Mouse (Mus musculus) liver, embryonic 13.5 days (tissue): ENCODE results near the gene Pum1. TPM values are rescaled to one million over a fixed set of nuclear protein-coding genes. Genes with fewer than 3 reads are reported as not detected.
"Not testable (repeated sequence)": the region's sequence is repeated elsewhere in the genome, so short reads cannot be mapped to it uniquely, and the experiment has no call there.

Experiments
- ATAC-seq: fragments of 200-750 bp; cut with Nextera tagmentation; 2 replicates; pipeline ENCODE4 v1.8.0; 2017; ENCODE audit warnings: low read depth, mild to moderate bottlenecking, moderate number of reproducible peaks, moderate library complexity
- DNase-seq: peaks from one replicate; pipeline ENCODE4 v3.0.0; 2022
- H3K27ac ChIP-seq: fragments of 300-500 bp; sonication (generic); 2 replicates; pipeline ENCODE4 v1.5.1; 2015; ENCODE audit warnings: moderate library complexity, mild to moderate bottlenecking, inconsistent platforms
- H3K27me3 ChIP-seq: fragments of 300-500 bp; sonication (generic); 2 replicates; pipeline ENCODE4 v1.6.1; 2015; ENCODE audit warnings: mild to moderate bottlenecking, inconsistent platforms
- H3K36me3 ChIP-seq: fragments of 300-500 bp; sonication (generic); 2 replicates; pipeline ENCODE4 v1.6.1; 2015; ENCODE audit warnings: mild to moderate bottlenecking, inconsistent platforms
- H3K4me1 ChIP-seq: fragments of 300-500 bp; sonication (generic); replicated peaks from 2 replicates; pipeline ENCODE4 v1.6.1; 2015; ENCODE audit warnings: inconsistent platforms
- H3K4me2 ChIP-seq: fragments of 300-500 bp; sonication (generic); 2 replicates; pipeline ENCODE4 v1.6.1; 2015; ENCODE audit warnings: inconsistent platforms, mild to moderate bottlenecking, moderate library complexity
- H3K4me3 ChIP-seq: fragments of 300-500 bp; sonication (generic); replicated peaks from 2 replicates; pipeline ENCODE4 v1.5.1; 2015; ENCODE audit warnings: mild to moderate bottlenecking, inconsistent platforms
- H3K9ac ChIP-seq: fragments of 300-500 bp; sonication (generic); 2 replicates; pipeline ENCODE4 v1.6.1; 2015; ENCODE audit warnings: mild to moderate bottlenecking, inconsistent platforms
- H3K9me3 ChIP-seq: fragments of 300-500 bp; sonication (generic); replicated peaks from 2 replicates; pipeline ENCODE4 v1.6.1; 2016; ENCODE audit warnings: inconsistent platforms
- WGBS: fragments of 180-500 bp; shearing (Covaris S2); methylation state at CpG from one replicate; pipeline ENCODE4 v1.1.7; 2015; ENCODE audit not compliant: insufficient replicate concordance; 5-methylcytosine and 5-hydroxymethylcytosine counted together
- polyA plus RNA-seq: library from polyadenylated mRNA; unstranded; fragments of >200 nt; fragmentation: Nextera tagmentation; extraction: Ambion mirVana; gene quantifications from 2 replicates; pipeline ENCODE4 v1.2.1, GENCODE M21; 2015

Pum1 gene
- 29.7 and 36.1 TPM in 2 replicates for polyA plus RNA-seq

GRCm38 (mm10) chr4:130662979-130663725 is at the start of gene Pum1:
Gene Pum1 (plus strand): TSS chr4:130663321.
- H3K9me3 ChIP-seq, result no peaks in the 10 kb centered on the region
- H3K36me3 ChIP-seq, result peaks cover 3% of the 10 kb centered on the region; the same call in 1 of the 2 replicates
- H3K4me1 ChIP-seq, result peaks cover 76% of the 10 kb centered on the region
- peak within 1 kb of the TSS; percentile 98 for H3K4me3 ChIP-seq
- peak within 1 kb of the TSS; percentile 95 for H3K27ac ChIP-seq
- peak within 1 kb of the TSS; percentile 99 for H3K9ac ChIP-seq
- ATAC-seq (peak; percentile 89), DNase-seq (peak; percentile 86)
- under 1% methylated on average over 87 of the region's 90 CpGs for WGBS
- H3K4me2 ChIP-seq, result peak within 1 kb of the TSS; percentile 72
- no peaks in the 10 kb centered on the region for H3K27me3 ChIP-seq

GRCm38 (mm10) chr4:130629391-130629790 is 33.7 kb upstream of the Pum1 start:
- Histone ChIP-seq H3K9me3 (no peaks in the 10 kb centered on the region), H3K36me3 (no peaks in the 10 kb centered on the region), H3K4me3 (no peak overlapping the region), H3K4me2 (peak overlapping the region; percentile 2; the same call in 1 of the 2 replicates), H3K27ac (no peak overlapping the region), H3K9ac (no peak overlapping the region), H3K27me3 (no peaks in the 10 kb centered on the region), H3K4me1 (0 out of 2 replicates have a peak, but pooled peaks cover 2% of the 10 kb centered on the region)
- ATAC-seq (peak; percentile 55; the same call in 1 of the 2 replicates), DNase-seq (no peak)
- WGBS, result 9% methylated on average over 4 of the region's 4 CpGs

GRCm38 (mm10) chr4:130630232-130630847 is 32.8 kb upstream of the Pum1 start:
- 57% methylated on average over 3 of the region's 3 CpGs for WGBS
- H3K9ac ChIP-seq, result no peak overlapping the region
- H3K4me1 ChIP-seq, result 0 out of 2 replicates have a peak, but pooled peaks cover 2% of the 10 kb centered on the region
- no peaks in the 10 kb centered on the region for H3K27me3 ChIP-seq
- no peak for ATAC-seq
- no peaks in the 10 kb centered on the region for H3K9me3 ChIP-seq
- DNase-seq, result no peak
- no peak overlapping the region for H3K4me2 ChIP-seq
- no peaks in the 10 kb centered on the region for H3K36me3 ChIP-seq
- no peak overlapping the region for H3K27ac ChIP-seq
- H3K4me3 ChIP-seq, result no peak overlapping the region

- WGBS, result 60% methylated on average over 3 of the region's 3 CpGs
- ATAC-seq, result not testable (repeated sequence)
Observed at GRCm38 (mm10) chr4:130635076-130635475, 28.0 kb upstream of the Pum1 start.

GRCm38 (mm10) chr4:130636761-130637160 is 26.4 kb upstream of the Pum1 start:
- Histone ChIP-seq H3K4me2 (no peak overlapping the region), H3K27me3 (no peaks in the 10 kb centered on the region), H3K36me3 (no peaks in the 10 kb centered on the region), H3K27ac (no peak overlapping the region), H3K9me3 (no peaks in the 10 kb centered on the region), H3K4me1 (peaks cover 3% of the 10 kb centered on the region; the same call in 1 of the 2 replicates), H3K4me3 (no peak overlapping the region), H3K9ac (no peak overlapping the region)
- DNase-seq, result no peak
- WGBS, result 56% methylated on average over 3 of the region's 3 CpGs
- no peak for ATAC-seq

More at GRCm38 (mm10) chr4:130635076-130635475, 28.0 kb upstream of the Pum1 start:
- H3K27ac ChIP-seq, H3K9ac ChIP-seq, H3K4me1 ChIP-seq, DNase-seq, H3K4me2 ChIP-seq, H3K36me3 ChIP-seq, H3K9me3 ChIP-seq, H3K4me3 ChIP-seq, H3K27me3 ChIP-seq: not testable (repeated sequence)

- Histone ChIP-seq H3K27me3 (no peaks in the 10 kb centered on the region), H3K9me3 (no peaks in the 10 kb centered on the region), H3K4me3 (no peak overlapping the region), H3K9ac (no peak overlapping the region), H3K4me1 (peaks cover 3% of the 10 kb centered on the region; the same call in 1 of the 2 replicates), H3K4me2 (no peak overlapping the region), H3K36me3 (no peaks in the 10 kb centered on the region), H3K27ac (no peak overlapping the region)
- ATAC-seq, result peak; percentile 29; the same call in 1 of the 2 replicates
- no peak for DNase-seq
- 77% methylated on average over 8 of the region's 9 CpGs for WGBS
Observed at GRCm38 (mm10) chr4:130637488-130638422, 25.4 kb upstream of the Pum1 start.

- DNase-seq, result no peak
Observed at GRCm38 (mm10) chr4:130640031-130640717, 22.9 kb upstream of the Pum1 start.

GRCm38 (mm10) chr4:130642468-130642867 is 20.7 kb upstream of the Pum1 start:
- ATAC-seq, result no peak
- no peak for DNase-seq
- 70% methylated on average over 5 of the region's 5 CpGs for WGBS
- no peak overlapping the region for H3K27ac ChIP-seq
- H3K4me1 ChIP-seq, result peaks cover 3% of the 10 kb centered on the region; the same call in 1 of the 2 replicates
- no peaks in the 10 kb centered on the region for H3K9me3 ChIP-seq
- H3K36me3 ChIP-seq, result no peaks in the 10 kb centered on the region
- H3K9ac ChIP-seq, result no peak overlapping the region
- H3K27me3 ChIP-seq, result no peaks in the 10 kb centered on the region
- H3K4me2 ChIP-seq, result no peak overlapping the region
- H3K4me3 ChIP-seq, result no peak overlapping the region

More at GRCm38 (mm10) chr4:130640031-130640717, 22.9 kb upstream of the Pum1 start:
- H3K27me3 ChIP-seq, result no peaks in the 10 kb centered on the region
- H3K9me3 ChIP-seq, result no peaks in the 10 kb centered on the region
- H3K4me3 ChIP-seq, result no peak overlapping the region
- ATAC-seq, result no peak
- H3K4me2 ChIP-seq, result no peak overlapping the region
- H3K36me3 ChIP-seq, result no peaks in the 10 kb centered on the region
- H3K4me1 ChIP-seq, result peaks cover 3% of the 10 kb centered on the region; the same call in 1 of the 2 replicates
- WGBS, result 58% methylated on average over 9 of the region's 9 CpGs
- no peak overlapping the region for H3K27ac ChIP-seq
- H3K9ac ChIP-seq, result no peak overlapping the region

GRCm38 (mm10) chr4:130645426-130645825 is 17.7 kb upstream of the Pum1 start:
- H3K9me3 ChIP-seq, result no peaks in the 10 kb centered on the region
- H3K4me3 ChIP-seq, result no peak overlapping the region
- 64% methylated on average over 1 of the region's 1 CpGs for WGBS
- H3K4me2 ChIP-seq, result no peak overlapping the region
- DNase-seq, result no peak
- H3K36me3 ChIP-seq, result no peaks in the 10 kb centered on the region
- no peak for ATAC-seq
- no peaks in the 10 kb centered on the region for H3K27me3 ChIP-seq
- no peaks in the 10 kb centered on the region; the same call in 1 of the 2 replicates for H3K4me1 ChIP-seq
- no peak overlapping the region for H3K27ac ChIP-seq
- H3K9ac ChIP-seq, result no peak overlapping the region

GRCm38 (mm10) chr4:130651286-130651685 is 11.8 kb upstream of the Pum1 start:
- no peaks in the 10 kb centered on the region for H3K36me3 ChIP-seq
- H3K27me3 ChIP-seq, result no peaks in the 10 kb centered on the region
- H3K4me1 ChIP-seq, result 0 out of 2 replicates have a peak, but pooled peaks cover 4% of the 10 kb centered on the region
- DNase-seq, result no peak
- no peak overlapping the region for H3K9ac ChIP-seq
- H3K9me3 ChIP-seq, result no peaks in the 10 kb centered on the region
- no peak overlapping the region for H3K4me3 ChIP-seq
- no peak overlapping the region for H3K27ac ChIP-seq
- ATAC-seq, result no peak
- 75% methylated on average over 4 of the region's 4 CpGs for WGBS
- no peak overlapping the region for H3K4me2 ChIP-seq
